Mouse (Mus musculus) spleen, postnatal 36 days (tissue): ENCODE data around the gene Inhbe.

ENCODE experiments used
- DNase-seq, 2 experiments: peaks; one replicate each; pipeline ENCODE4 v3.0.0; 2022; ENCODE audit warnings: low spot score in 2 of 2, mixed read lengths in 1 of 2

Gene Inhbe

GRCm38 (mm10) chr10:127353909-127354895 is at the start of gene Inhbe:
Inhbe (minus strand) TSS chr10:127354411.
- DNase-seq: no peak

- DNase-seq: no peak
These were observed 37.6 kb upstream of the Inhbe start for GRCm38 (mm10) chr10:127391774-127392173.

DNA sequence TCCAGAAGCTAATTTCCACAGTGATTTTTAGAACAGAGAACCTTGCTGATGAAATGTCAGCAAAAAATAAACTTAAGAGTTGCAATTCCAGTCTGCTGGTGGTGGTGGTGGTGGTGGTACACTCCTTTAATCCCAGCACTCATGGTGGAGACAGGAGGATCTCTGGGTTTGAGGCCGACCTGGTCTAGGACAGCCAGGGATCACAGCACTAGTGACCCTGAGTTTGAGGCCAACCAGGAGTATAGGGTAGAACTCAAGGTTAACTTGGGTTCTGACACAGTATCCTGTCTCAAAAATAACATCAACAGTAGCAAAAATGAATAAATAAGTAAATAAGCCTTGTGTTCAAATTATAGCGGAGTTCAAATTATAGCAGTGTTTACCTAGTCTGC is 27.5 kb upstream of the Inhbe start:
- no peak for DNase-seq

GRCm38 (mm10) chr10:127380767-127381742 is 26.8 kb upstream of the Inhbe start:
- DNase-seq: peak; percentile 50 to 60

DNA sequence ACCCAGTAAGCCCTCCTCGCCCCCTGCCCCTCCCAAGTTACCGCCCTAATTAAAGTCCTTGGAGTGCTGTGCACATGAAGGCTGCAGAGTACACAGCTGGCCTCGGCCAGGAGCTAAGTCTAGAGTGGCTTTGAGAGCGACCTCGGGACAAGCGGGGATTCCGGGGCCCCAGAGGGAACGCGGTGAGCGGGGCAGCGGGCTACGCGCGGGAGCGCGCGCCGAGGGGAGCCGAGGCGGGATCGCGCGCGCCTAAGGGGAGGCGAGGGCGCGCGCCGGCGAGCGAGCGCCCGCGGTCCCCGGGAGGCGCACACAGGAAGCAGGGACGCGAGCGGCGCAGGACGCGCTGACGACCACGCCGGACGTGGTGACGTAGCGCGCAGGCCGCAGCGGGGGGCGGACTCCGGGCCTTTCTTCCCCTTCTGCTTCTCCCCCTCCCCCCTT is 26.1 kb upstream of the Inhbe start, which contains the start of gene R3hdm2:
Gene R3hdm2 (plus strand): TSS at position 77 of the 441 bp plus-strand sequence.
- peak; percentile 92 for DNase-seq

GRCm38 (mm10) chr10:127379654-127380053 is 25.4 kb upstream of the Inhbe start:
- no peak for DNase-seq

- no peak for DNase-seq
These were observed 23.5 kb upstream of the Inhbe start for GRCm38 (mm10) chr10:127377700-127378099.

GRCm38 (mm10) chr10:127371023-127371422 is 16.8 kb upstream of the Inhbe start:
- DNase-seq: no peak

- no peak for DNase-seq
These were observed 15.9 kb upstream of the Inhbe start, which contains the start of gene Inhbc for GRCm38 (mm10) chr10:127369834-127370820. Inhbc (minus strand) TSS chr10:127370431.

DNA sequence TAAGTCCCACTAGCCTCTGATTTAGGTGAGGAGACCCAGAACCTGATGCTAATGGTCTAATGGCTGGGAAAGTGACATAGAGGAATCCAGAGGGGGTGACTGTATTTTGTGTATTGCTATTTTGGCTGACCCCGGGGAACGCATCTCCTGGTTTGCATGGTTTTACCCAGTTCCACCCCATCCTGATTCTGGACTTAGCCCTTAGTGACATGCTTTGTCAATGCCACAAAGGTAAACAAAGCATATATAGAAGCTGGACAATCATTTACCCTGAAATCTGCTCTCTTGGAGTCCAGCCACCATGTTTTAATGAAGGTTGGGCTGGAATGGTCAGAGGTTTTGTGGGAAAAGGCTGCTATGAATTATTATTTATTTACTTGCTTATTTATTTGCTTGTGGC is 14.1 kb upstream of the Inhbe start:
- no peak for DNase-seq

GRCm38 (mm10) chr10:127367116-127367515 is 12.9 kb upstream of the Inhbe start:
- no peak for DNase-seq

- DNase-seq: no peak
These were observed 6.5 kb upstream of the Inhbe start for GRCm38 (mm10) chr10:127360714-127361113.

DNA sequence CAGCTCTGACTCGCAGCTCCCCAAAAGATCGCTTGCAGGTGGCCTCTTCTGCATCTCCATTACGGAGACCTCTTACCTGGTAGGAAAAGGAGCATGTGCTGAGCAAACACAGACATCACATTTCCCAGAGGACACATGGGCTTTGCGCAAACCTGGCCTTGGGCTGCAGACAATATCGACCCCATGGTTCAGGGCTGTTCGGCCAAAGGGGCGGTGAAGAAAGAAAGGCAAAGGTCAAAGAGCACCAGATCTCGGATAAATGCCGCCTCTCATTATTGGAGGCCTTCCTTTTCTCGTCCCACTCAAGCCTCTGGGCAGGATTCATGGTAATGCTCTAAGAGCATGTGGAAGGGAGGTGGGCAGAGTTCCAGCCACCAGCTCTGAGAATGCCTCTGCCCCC is 1.1 kb upstream of the Inhbe start:
- no peak for DNase-seq

GRCm38 (mm10) chr10:127352766-127353165 is 1.4 kb downstream of the Inhbe start:
- DNase-seq: no peak

DNA sequence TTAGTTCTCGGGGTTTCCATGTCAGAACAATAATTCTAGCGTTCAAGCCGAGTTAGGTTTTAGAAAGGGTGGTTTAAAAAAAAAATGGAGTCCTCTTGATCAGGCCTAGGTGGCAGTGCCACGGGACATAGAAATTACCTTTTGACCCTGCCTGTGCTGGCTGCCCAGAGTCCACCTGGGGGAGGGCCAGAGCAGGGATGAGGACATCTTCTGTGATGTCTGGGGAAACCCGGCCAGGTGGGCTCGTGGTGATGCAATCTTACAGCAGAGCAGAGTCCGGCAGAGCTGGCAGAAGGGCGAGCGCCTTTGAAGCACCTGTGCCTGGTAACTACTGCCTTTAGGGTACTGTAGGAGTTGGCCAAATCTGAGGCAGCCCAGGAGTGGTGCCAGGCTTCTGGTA is 2.0 kb downstream of the Inhbe start:
- no peak for DNase-seq

DNA sequence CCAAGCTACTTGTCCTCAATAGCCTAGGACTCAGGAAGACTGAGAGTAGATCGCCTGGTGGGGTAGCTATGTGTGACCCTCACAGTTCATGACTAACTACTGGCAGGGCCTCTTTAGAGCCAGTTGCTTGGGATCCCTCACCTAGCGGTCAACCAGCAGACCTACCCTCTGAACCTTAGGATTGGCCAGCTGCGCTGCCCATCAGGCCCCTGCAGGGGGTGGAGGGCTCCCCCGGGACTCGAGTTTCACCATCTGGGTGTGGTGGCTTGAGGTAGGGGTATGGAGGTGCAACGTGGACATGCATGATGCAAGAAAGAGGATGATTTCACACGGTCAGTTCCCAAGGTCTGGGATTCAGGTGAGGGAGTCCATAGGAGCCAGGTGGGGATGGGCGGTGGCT is 2.5 kb downstream of the Inhbe start:
- DNase-seq: no peak

DNA sequence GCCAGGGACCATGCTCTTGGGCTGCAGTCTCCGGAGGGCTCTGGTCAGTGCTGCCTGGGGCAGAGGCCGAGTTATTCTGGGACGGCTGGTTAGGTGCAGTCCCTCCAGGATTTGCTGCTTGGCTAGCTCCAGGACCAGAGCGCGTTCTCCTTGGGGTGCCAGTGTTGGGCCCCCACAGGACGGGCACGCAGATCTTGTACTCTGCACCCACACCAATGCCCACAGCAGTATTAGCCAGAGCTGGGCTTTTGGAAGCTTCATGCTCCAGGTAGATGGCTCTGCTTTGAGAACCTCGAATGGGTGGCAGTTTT is 3.0 kb downstream of the Inhbe start:
- DNase-seq: no peak

GRCm38 (mm10) chr10:127350594-127351284 is 3.5 kb downstream of the Inhbe start:
- peak; percentile 53 for DNase-seq

GRCm38 (mm10) chr10:127349810-127350209 is 4.4 kb downstream of the Inhbe start:
- no peak for DNase-seq

GRCm38 (mm10) chr10:127348957-127349356 is 5.3 kb downstream of the Inhbe start:
- no peak for DNase-seq
